Mouse (Mus musculus): ENCODE measurements around the gene Gbx1.

DNA sequence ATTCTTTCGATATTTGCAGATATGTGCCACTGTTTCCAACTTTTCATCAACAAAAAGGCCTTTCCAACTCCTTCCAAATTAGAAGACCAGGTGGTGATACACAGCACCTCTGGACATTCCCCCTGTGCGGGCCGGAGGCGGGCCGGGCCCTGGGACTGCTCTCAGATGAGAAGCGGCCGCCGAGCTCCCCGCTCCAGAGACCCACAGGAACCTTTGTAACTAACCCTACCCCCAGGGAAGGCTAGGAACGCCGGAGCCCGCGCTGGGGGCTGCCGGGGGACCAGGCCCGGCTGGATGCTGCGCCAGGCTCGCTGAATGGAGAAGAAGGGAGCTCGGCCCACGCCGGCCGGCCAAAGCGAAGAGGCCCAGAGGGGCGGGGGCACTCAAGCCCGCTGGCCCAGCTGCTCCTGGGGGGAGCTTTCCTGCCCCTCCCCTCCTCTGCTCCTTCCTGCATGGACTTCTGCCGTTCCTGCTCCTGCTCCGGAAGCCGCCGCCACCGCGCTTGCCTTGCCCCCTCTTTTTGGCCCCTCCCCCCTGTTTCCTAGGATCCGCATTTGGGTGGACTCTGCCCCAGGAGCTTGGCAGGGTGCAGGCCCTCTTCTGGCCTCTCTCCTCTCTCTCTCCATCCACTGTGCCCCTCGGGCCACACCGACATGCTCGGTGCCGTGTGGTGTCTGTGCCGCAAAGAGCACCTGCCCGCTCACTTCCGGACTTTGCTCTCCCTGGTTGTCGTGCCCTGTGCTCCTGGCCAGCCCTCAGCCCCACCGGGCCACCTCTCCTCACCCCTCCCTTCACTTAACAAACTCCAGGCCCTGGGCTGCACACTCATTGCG, 44.5 kb downstream of the Gbx1 start:
- TF ChIP-seq CTCF (IDR thresholded peaks at IDR 0.05; ENCODE audit: borderline replicate concordance, insufficient read depth, low read depth, low read length) (no peak), POLR2A (IDR thresholded peaks at IDR 0.05; ENCODE audit: borderline replicate concordance, insufficient read depth, low read length) (no peak)
